Mouse (Mus musculus) gastrocnemius, postnatal 10 days (tissue): ENCODE results near the gene Pitpnm2. TPM values are rescaled to one million over a fixed set of nuclear protein-coding genes. Genes with fewer than 3 reads are reported as not detected.

Experiments used
- DNase-seq: peaks from one replicate; pipeline ENCODE4 v3.0.0; 2021; ENCODE audit warnings: mixed read lengths
- total RNA-seq, 2 experiments: library from RNA; stranded (reverse); gene quantifications; 2 replicates each; pipeline ENCODE4 v1.2.3; 2021

Gene Pitpnm2
- total RNA-seq, 2 experiments from 2014 or later, result 20.8 to 25.4 TPM

DNA sequence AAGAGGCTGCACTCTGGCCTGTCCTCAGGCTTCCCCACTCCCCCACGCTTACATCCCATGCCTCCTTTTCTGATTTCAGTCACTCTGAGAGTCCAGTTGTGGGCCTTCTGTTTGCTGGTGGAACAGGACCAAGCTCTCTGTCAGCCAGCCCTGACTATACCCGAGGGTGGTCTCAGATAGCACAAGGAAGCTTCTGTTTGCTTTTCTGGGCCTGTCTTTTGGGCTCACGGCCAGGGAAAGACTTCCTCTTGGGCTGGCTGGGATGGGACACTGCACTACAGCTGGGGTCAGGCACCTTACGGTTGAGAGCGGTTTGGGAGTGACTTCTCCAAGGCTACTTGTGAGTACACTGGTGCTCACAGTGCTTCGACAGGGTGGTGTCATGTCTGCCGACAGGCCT lies 111.5 kb downstream of the Pitpnm2 start:
- no peak for DNase-seq

DNA sequence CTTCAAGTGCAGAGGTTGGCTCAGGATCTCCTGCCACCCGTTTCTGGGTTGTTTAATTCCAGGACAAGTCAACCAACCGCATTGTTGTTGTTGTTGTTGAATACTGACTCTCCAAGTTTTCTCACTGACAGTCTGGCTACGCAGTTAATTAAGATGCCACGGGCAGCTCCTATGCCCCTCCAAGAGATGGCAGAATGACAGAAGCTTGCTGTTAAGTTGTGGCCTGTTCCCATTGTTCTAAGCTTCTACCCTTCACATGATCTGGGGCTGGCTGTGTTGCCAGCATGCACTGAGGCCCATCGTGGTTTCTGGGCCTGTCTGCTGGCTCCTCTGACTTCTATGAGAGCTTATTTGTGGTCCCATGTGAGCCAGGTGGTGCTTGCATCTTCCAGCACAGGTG lies 115.3 kb downstream of the Pitpnm2 start:
- DNase-seq, result no peak

DNA sequence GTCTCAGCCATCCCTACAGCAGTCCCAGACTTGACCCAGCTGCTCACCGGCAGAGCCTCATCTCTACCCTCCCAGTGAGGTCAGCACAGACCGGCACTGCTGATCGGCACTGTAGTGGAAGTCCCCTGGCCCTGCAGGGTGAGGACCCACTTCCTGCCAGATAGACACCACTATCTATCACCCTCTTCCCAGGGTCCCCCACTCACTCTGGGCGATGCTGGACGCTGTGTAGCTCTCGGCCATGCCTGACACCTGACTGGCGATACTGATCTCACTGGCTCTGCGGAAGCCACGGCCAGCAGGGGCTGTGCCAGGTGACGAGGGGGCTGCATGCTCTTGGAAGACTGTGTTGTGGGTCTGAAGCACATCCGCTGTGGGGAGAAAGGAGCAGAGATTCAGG lies 124.5 kb downstream of the Pitpnm2 start:
- no peak for DNase-seq

DNA sequence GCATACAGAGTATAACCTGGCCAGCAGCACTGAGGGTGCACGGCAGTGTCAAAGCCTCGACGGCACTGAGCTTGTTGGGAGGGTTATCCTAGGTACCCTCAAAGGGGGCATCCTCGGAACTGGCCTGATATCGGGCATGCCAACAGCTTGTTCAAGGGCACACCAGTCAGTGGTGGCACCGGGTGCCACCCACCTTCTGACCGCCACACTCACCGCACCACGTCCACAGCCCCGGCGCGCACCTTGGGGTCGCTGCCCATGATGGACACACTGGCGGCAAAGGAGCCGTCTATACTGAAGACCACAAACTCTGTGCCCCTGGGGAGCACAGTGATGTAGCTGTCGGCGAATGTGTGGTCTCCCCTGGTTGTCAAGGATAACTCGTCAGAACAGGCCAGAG lies 127.2 kb downstream of the Pitpnm2 start:
- no peak for DNase-seq

DNA sequence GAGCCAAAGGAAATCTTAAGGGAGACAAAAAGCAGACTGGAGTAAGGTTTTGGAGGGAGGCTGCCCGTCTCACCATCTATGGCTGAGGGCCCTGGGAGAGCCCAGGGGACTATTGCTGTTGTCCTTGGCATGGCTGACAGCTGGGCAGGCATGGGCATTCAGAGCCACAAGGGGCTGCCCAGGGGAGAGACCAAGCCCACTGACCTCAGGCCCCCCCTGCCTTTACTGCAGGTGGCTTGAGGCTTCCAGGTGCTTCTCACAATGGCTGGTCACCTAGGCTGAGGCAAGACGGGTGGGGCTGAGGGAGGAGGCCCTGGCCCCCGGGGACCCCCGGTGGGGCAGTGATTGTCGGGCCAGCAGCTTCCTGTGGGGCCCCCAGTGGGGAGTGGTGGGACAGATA lies 130.4 kb downstream of the Pitpnm2 start:
- no peak for DNase-seq

DNA sequence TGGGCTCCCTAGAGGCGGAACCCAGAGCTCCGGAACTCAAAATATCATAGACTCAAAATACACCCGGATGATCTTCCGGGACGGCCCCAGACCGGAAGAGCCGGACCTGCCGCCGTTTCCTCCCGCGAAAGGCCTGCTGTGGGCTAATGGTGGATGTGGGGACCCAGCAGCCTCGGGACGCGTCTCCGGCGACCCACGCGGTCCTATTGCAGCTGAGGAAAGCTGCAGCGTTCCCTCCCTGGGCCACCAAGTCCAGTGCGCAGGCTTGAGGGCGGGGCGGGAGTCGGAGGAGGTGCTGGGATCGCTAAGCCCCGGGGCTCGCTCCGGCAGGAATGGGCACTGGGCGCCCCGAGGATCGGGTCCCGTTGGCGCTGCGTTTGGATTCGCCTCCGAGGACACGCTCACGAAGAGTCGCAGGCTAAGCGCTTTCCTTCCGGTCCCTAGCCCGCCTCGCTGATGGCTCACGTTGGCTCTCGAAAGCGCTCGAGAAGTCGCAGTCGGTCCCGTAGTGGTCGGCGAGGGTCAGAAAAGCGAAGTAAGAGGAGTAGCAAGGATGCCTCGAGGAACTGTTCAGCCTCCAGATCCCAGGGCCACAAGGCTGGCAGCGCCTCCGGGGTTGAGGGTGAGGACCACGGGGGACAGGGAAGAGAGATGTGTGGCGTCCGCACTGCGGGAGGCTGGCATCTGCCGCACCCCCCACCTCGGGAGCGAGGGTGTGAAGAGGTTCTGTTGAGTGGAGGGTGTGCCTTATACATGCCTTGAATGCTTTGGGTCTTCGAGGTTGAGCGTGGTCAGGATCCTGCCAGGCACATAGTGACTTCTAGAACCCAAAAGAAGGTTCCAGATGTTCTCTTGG lies 133.3 kb downstream of the Pitpnm2 start, which contains the start of gene Arl6ip4:
Gene Arl6ip4 (plus strand): TSS at position 100 of the 856 bp plus-strand sequence.
- DNase-seq, result peak; percentile 74

DNA sequence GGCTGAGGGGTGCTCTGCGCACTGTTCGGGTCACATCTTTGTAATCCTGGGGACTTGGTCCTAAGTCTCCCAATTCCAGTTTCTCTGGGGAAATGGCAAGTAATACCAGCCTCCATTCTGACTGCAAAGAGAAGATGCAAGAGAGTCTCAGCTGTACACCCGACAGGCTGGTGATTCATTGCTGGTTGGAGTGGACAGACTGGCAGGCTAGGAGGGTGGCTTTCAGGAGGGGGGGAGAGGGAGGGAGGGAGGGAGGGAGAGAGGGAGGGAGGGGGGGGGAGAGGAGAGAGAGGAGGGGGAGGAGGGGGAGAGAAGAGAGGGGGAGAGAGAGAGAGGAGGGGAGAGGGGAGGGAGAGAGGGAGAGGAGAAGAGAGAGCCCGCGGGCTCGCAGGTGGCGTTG lies 134.0 kb downstream of the Pitpnm2 start:
- no peak for DNase-seq

DNA sequence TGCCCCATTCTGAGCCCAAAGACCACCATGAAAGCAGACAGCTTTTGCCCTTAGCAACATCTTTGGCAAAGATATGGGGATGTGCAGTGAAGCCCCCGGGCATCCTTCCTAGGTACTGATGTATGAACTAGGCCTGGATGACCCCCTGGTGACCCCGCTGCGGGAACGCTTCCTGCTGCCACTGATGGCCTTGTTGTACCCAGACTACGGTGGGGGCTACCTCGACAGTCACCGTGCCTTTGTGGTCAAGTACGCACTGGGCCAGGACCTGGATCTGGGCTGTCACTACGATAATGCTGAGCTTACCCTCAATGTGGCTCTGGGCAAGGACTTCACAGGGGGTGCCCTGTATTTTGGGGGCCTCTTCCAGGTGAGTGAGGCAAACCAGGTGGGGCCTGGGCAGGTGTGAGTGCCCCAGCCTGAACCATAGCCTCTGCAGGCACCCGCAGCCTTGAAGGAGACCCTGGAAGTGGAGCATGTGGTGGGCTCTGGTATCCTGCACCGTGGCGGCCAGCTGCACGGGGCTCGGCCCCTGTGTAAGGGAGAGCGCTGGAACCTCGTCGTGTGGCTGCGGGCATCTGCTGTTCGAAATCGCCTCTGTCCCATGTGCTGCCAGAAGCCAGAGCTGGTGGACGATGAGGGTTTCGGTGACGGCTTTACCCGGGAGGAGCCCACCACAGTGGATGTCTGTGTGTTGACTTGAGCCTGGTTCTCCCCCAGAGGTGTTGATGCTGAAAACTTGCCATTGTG lies 135.1 kb downstream of the Pitpnm2 start:
- DNase-seq, result no peak

DNA sequence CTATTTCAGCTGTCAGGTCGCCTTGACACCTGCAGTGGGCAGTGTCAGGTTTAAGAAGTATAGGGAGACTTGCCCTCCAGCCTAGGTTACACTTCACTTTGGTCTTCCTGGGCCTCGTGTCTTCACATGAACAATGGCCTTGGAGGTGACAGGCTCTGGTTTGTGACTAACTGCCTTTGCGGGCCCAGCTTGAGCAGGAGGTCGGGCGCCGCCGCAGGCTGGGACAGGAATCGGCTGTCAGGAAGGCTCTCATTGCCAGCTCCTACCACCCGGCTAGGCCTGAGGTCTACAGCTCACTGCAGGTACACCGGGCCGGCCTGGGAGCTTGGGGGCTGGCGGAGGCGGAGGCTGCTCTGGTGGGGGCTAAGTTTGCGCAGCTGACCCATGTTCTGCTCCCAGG lies 136.5 kb downstream of the Pitpnm2 start:
- peak; percentile 51 for DNase-seq

DNA sequence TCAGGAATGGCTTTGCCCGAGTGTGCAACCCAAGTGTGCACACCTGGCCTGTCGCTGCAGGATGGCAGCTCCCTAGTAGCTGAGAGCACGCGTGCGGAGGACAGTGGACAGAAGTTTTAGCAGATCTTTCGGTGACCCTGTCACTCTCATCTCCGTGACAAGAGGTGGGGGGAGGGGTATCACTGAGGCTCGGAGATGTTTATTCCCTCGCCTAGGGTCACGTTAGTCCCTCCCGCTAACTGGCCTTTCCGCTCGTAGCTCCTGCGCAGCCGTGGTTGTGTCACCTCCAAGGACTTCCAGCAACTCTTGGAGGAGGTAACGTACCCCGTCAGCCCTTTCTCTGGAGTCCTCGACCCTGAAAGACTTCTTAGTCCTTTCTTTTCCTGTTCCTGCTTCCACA lies 137.0 kb downstream of the Pitpnm2 start:
- no peak for DNase-seq

DNA sequence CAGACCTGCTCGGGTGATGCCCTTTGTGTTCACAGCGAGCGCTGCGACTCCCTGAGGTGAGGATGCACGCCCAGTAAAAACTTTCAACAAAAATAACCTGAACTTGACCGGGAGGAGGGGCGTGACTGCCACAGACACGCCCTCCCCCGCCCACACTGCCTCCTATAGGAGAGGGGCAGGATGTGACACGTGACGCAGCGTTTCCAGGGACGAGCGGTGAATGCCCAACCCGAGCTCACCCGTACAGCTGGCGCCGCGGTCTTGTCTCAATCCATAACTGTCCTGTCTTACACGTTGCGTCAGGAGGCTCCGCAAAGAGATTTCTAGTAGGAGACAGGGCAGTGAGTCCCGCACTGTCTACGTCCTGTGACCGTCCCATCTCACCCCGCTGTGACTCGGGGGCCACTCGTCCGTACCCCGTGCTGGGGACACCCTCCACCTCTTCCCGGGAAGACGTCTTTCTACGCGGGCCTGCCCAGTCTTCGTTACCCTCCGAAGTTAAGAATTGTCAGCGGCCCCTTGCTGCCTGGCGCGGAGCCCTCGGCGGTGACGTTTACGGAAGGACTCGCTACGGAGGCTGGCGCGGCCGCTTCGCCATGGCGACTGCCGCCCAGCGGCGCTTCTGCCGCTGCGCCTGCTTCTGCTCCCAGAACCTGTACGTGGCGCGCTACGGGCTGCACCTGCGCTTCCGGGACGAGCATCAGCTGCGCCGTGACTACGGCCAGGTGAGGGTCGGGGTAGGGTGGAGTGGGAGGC lies 137.6 kb downstream of the Pitpnm2 start, which contains the start of gene Ogfod2:
Gene Ogfod2 (plus strand): TSS at position 556 of the 756 bp plus-strand sequence.
- peak; percentile 97 for DNase-seq

DNA sequence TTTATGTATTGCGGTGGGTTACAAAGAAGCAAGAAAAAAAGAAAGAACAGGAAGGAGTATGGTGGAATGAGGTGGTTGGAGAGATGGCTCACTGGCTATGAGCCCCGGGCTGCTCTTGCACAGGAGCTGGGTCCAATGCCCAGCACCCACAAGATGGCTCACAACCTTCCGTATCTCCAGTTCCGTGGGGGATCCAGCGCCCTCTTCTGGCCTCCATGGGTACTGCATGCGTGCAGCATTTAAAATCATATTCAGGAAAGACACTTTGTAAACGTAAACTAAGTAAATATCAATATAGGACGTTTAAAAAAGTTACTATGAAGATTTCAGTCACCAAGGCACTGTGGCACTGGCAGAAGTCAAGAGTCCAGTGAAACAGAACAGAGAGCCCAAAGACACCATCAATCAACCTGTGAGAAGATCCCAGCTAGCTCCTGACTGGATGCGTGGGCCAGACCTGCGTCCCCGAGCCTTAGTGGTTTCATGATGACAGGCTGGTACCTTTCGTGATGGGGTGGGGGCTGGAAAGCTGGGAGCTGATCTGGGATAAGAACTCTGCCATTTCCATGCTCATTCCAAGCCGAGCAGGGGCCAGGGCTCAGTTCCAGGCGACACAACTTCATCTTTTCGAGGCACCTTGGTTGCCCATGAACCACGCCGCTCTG lies 138.4 kb downstream of the Pitpnm2 start:
- peak; percentile 62 for DNase-seq

DNA sequence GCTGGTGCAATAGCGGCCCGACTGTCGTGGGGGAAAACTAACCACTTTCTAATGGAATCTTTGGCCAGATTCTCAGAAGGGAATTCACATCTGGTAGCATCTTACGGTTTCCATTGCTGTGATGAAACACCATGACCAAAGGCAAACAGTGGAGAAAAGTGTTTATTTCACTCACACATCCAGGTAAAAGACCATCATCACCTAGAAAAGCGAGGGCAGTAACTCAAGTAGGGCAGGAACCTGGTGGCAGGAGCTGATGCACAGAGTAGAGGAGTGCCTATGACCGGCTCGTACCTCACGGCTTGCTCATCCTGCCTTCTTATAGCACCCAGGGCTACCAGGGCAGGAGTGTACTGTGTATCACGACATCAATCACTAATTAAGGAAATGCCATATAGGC lies 146.0 kb downstream of the Pitpnm2 start:
- no peak for DNase-seq

DNA sequence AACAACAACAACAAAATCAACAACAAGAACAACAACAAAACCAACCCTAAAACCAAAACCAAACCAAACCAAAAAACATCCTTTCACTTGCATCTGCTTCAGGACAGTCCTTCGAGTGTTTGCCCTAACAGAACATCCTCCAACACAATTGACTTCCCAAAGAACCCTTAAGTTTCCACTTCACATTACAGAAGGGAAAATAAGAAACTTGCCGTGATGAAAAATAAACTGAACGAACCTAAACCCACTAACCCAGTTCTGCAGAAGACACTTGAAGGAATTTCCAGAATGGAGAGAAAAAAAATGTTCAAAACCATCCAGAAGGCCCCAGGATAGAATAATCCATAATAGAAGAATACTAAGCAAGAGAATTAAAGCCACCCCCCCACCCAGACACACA lies 146.5 kb downstream of the Pitpnm2 start:
- DNase-seq, result no peak

DNA sequence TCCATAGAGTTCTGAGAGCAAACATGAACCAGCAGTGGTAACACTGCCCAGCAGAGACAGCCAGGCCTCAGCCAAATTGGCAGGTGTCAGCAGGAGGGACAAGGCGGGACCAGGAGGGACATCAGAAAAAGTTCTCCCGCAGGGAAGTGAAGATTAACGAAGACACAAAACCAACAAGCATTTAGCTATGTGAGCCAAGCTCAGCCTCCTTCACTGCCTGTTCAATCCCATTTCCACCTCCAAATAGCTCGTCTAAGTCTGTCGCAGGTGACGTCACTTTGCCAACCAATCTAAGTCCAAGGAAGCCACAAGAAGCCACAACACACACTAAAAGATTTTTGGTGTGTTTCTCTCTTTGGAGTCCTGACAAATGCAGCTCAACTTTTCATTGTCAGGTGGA lies 147.2 kb downstream of the Pitpnm2 start:
- no peak for DNase-seq

DNA sequence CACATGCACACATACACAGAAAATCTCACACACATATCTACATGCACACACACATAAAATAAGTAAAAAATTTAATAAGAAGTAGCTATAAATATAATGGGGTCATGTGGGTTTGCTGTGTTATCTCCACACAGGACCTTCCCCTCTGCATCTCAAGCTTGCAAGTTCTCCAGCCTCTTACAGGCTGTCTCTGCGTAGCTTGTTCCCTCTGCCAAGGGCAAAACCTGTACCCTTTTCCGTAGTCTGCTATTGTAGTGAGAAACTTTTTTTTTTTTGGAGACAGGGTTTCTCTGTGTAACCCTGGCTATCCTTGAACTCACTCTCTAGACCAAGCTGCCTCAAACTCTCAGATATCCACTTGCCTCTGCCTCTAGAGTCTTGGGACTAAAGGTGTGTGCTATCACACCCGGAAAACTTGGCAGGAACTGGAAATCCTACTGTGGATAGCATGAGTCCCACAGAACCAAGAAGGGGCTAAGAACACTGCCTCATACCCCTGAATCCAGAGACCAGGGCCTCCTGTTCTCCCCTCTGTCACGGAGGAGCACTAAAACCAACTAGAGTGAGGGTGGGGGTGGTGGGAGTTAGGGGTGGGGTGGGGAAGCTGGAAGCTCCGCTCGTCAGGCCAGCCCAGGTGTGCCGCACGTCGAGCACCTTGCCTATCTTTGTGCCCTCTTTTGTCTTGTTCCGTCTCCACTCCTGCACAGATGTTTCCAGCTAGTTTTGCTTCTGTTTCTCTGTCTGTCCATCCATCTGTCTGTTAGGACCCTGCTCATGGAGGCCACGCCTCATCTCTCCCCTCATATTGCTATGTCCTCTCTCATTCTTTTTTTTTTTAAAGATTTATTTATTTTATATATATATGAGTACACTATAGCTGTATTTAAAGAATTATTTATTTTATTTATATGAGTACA lies 149.2 kb downstream of the Pitpnm2 start:
- DNase-seq, result no peak

DNA sequence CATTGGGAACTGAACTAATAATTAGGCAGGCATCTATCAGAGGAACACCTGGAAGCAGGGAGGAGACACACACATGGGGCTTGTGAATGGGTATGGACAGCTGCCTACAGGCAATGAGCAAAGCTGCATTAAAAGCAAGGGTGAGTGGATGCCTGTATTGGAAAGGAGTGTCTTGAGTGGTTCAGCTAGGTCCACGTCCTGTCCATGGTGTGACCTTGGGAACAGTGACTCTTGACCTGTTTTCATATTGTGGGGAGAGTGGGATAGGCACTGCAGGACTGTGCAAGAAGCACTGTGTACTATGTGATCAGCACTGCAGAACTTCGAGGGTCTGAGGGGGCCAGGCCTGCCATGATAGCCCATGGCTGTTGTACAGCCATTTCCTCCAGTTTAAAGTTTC lies 150.6 kb downstream of the Pitpnm2 start:
- DNase-seq, result no peak

DNA sequence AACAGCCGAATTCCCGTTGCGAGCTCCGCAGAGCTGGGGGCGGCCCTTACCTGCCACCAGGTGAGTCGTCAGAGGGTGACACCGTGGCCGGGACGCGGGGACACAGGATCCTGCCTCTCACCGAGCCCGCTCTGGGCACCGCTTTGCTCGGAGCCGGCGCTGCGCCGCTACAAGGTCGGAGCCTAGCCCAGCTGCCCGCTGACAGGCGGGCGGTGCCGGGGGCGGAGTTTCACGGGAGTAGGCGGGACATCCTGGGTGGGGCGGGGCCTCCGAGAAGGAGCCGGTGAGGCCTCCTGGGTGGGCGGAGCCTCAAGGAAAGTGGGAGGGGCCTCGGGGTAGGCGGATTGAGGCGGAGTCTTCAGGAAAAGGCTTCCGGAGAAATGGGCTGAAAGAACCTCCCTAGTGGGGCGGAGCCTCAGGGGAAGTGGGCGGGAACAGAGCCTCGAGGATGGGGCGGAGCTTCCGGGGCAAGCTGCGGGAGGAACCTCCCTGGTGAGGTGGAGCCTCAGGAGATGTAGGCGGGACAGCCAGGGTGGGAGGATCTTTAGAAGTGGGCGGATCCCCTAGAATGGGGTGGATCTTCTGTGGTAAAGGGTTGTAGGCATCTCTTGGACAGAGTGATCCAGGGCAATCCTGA lies 153.8 kb downstream of the Pitpnm2 start, which contains the start of gene Abcb9:
Gene Abcb9 (minus strand): TSS at position 203 of the 637 bp plus-strand sequence.
- peak; percentile 96 for DNase-seq

DNA sequence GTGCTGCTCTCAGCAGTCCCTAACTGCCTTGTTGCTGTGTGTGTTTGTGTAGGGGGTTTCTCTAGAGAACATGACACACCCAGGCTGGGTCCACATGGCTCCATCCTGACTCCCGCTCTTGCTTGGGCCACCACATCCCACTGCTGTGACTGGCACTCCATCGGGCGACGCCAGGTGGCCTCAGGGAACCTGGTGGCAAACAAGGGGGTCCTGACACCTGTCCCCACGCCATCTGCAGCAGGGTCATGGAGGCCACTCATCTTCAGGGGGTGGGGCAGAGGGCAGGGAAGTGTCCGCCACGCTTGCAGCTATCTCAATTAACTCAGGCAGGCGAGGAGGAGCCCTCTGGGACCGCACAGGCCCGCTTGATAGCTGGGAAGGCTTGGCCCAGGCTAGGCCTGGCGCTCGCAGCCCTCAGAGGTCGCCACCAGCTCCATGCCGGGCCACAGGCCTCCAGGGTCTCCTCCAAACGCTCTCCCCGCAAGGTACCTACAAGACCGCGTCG lies 154.4 kb downstream of the Pitpnm2 start:
- no peak for DNase-seq
